ENCODE assay signal across 24 mouse cellular contexts in the genomic region with DNA sequence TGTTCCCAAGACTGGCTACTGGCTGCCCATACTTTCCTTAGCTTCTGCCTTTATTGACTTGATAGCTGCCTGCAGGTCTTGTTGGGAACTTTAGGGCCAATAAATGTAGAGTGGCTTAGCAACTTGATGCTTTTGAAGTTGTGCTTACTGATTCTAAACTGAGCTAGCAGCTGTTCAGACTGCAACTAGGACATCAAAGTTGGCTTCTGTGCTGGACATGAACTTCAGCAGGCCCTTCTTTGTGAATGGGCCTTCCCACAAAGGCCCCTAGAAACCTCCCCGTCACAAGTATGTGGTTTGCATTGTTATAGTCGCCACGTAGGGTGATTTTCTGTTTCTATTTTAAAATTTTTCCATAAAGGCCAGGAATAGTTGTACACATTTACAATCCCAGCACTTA. TPM values are rescaled to one million over a fixed set of nuclear protein-coding genes. Genes with fewer than 3 reads are reported as not detected.
A peak's percentile ranks its signal among the peaks of the same experiment; 100 is the strongest.
DNase-seq lines count a peak whose midpoint lies in the region; ATAC-seq and TF ChIP-seq lines count a peak whose summit lies in the region.
"Had no signal": no experiment of that assay in that cellular context is flagged by ENCODE, and none has a peak within 500 bp of the region (broad histone marks: within the 10 kb centered on the region; RNA-seq: fewer than 3 reads in every experiment).

No protein-coding gene starts in this region.

- peak overlapping the region; percentile 35 for H3K27ac ChIP-seq in gastrocnemius, adult 2 months
- H3K27ac ChIP-seq in heart, embryonic 16.5 days (ENCODE audit: low read length): peak overlapping the region; percentile 15; the same call in 1 of the 2 replicates
- no peak overlapping the region for H3K27ac ChIP-seq in heart, adult 2 months
- H3K27ac ChIP-seq in forebrain, embryonic 12.5 days: no peak overlapping the region
- H3K27ac ChIP-seq: embryonic facial prominence, embryonic 10.5 days; embryonic facial prominence, embryonic 12.5 days had no signal

- no peaks in the 10 kb centered on the region for H3K4me1 ChIP-seq in heart, embryonic 16.5 days (ENCODE audit: control insufficient read depth, insufficient read depth, low read length)
- no peaks in the 10 kb centered on the region for H3K4me1 ChIP-seq in heart, adult 2 months (ENCODE audit: control insufficient read depth, insufficient read depth, low read length)
- no peaks in the 10 kb centered on the region for H3K4me1 ChIP-seq in forebrain, embryonic 12.5 days
- H3K4me1 ChIP-seq: embryonic facial prominence, embryonic 10.5 days; embryonic facial prominence, embryonic 12.5 days had no signal

- H3K9ac ChIP-seq in heart, embryonic 16.5 days (ENCODE audit: low read length): no peak overlapping the region
- H3K9ac ChIP-seq in heart, adult 2 months (ENCODE audit: low read depth, low read length): no peak overlapping the region
- no peak overlapping the region for H3K9ac ChIP-seq in forebrain, embryonic 12.5 days
- H3K9ac ChIP-seq: embryonic facial prominence, embryonic 12.5 days; forebrain, postnatal 0 days had no signal

- intact Hi-C loops in gastrocnemius, adult 2 months (cut with DNase I): no loop called here
- intact Hi-C loops in gastrocnemius, postnatal 14 days (cut with DNase I; ENCODE audit: low total_unique reads): no loop called here
- intact Hi-C loops in heart, adult 2 months (cut with DNase I): no loop called here

- no peak overlapping the region for H3ac ChIP-seq in myocyte (ENCODE audit: control insufficient read depth, insufficient read length)

- no peaks in the 10 kb centered on the region for H3K9me3 ChIP-seq in heart, embryonic 16.5 days (replicated peaks; ENCODE audit: control insufficient read depth, low read length)
- H3K9me3 ChIP-seq in forebrain, embryonic 12.5 days: no peaks in the 10 kb centered on the region
- H3K9me3 ChIP-seq: embryonic facial prominence, embryonic 12.5 days had no signal

- TF ChIP-seq POLR2A in heart, adult 2 months (IDR thresholded peaks at IDR 0.05; ENCODE audit: insufficient read depth, low read depth, low read length): no peak
- TF ChIP-seq POLR2A in myocyte (IDR thresholded peaks at IDR 0.05; ENCODE audit: insufficient read length, low read depth): no peak

- no peak for ATAC-seq in heart, embryonic 16.5 days (replicated peaks; ENCODE audit: extremely low read depth, insufficient read depth, low FRiP score)
- no peak for ATAC-seq in forebrain, embryonic 12.5 days (ENCODE audit: low FRiP score)
- ATAC-seq: activated CD4-positive, CD25-positive, alpha-beta regulatory T cell, adult 4 months; CD4-positive, CD25-positive, alpha-beta regulatory T cell, adult 4 months; forebrain, embryonic 14.5 days; forebrain, postnatal 0 days; Patski had no signal

- no peak overlapping the region for H3K4me3 ChIP-seq in gastrocnemius, adult 2 months
- no peak overlapping the region for H3K4me3 ChIP-seq in heart, embryonic 16.5 days (ENCODE audit: low read length)
- no peak overlapping the region for H3K4me3 ChIP-seq in heart, adult 2 months
- H3K4me3 ChIP-seq in myocyte: no peak overlapping the region
- no peak overlapping the region for H3K4me3 ChIP-seq in forebrain, embryonic 12.5 days (replicated peaks)
- H3K4me3 ChIP-seq: embryonic facial prominence, embryonic 10.5 days; embryonic facial prominence, embryonic 12.5 days had no signal

- TF ChIP-seq CTCF in gastrocnemius, adult 2 months (IDR thresholded peaks at IDR 0.05): no peak
- no peak for TF ChIP-seq CTCF in heart, adult 2 months (IDR thresholded peaks at IDR 0.05)

- H3K4me2 ChIP-seq in heart, embryonic 16.5 days (ENCODE audit: low read depth, low read length): no peak overlapping the region
- H3K4me2 ChIP-seq in myocyte (ENCODE audit: low read depth): no peak overlapping the region
- no peak overlapping the region for H3K4me2 ChIP-seq in forebrain, embryonic 12.5 days
- H3K4me2 ChIP-seq: embryonic facial prominence, embryonic 12.5 days had no signal

- no peak for TF ChIP-seq EP300 in heart, adult 2 months (IDR thresholded peaks at IDR 0.05; ENCODE audit: insufficient read depth, low read depth, low read length)

- no peaks in the 10 kb centered on the region for H3K36me3 ChIP-seq in heart, embryonic 16.5 days (ENCODE audit: control insufficient read depth, insufficient read depth)
- H3K36me3 ChIP-seq in heart, adult 2 months (ENCODE audit: control insufficient read depth, insufficient read depth, low read length): no peaks in the 10 kb centered on the region
- H3K36me3 ChIP-seq in myocyte (ENCODE audit: control insufficient read depth, insufficient read depth): no peaks in the 10 kb centered on the region
- H3K36me3 ChIP-seq in forebrain, embryonic 12.5 days (replicated peaks): no peaks in the 10 kb centered on the region
- H3K36me3 ChIP-seq: embryonic facial prominence, embryonic 10.5 days; embryonic facial prominence, embryonic 12.5 days; G1E had no signal

- H3K27me3 ChIP-seq in heart, embryonic 16.5 days (ENCODE audit: control insufficient read depth, insufficient read depth, low read length): no peaks in the 10 kb centered on the region
- no peaks in the 10 kb centered on the region for H3K27me3 ChIP-seq in heart, adult 2 months (ENCODE audit: control insufficient read depth, insufficient read depth, low read length)
- H3K27me3 ChIP-seq in myocyte (ENCODE audit: control insufficient read depth, insufficient read depth, insufficient read length): no peaks in the 10 kb centered on the region
- H3K27me3 ChIP-seq in forebrain, embryonic 12.5 days: no peaks in the 10 kb centered on the region
- H3K27me3 ChIP-seq: CH12.LX; embryonic facial prominence, embryonic 12.5 days; Patski had no signal

- H3K79me2 ChIP-seq in heart, adult 2 months (replicated peaks; ENCODE audit: control insufficient read depth, insufficient read depth, low read length): 0 out of 2 replicates have a peak, but pooled peaks cover 2% of the 10 kb centered on the region
- no peaks in the 10 kb centered on the region for H3K79me2 ChIP-seq in myocyte (ENCODE audit: control insufficient read depth, insufficient read depth)

- 63% methylated on average over 3 of the region's 3 CpGs for WGBS in heart, embryonic 16.5 days
- 64% methylated on average over 3 of the region's 3 CpGs for WGBS in heart, adult 2 months
- 89% methylated on average over 3 of the region's 3 CpGs for WGBS in forebrain, embryonic 12.5 days

- DNase-seq in gastrocnemius, adult 2 months: no peak
- DNase-seq in gastrocnemius, postnatal 14 days: no peak
- DNase-seq in heart, adult 2 months: no peak
- DNase-seq: adrenal gland, adult 8-10 months; adrenal gland, postnatal 14 days; adrenal gland, postnatal 36 days; B cell, adult 2 months; cerebellum, adult 11-12 months; cerebellum, adult 2 months; cerebellum, adult 9-10 months; cerebellum, postnatal 10 days; cerebellum, postnatal 25 days; forebrain, postnatal 0 days had no signal

TF ChIP-seq in myocyte, 11 proteins besides CTCF, POLR2A, EP300 and RAD21:
- TF ChIP-seq MYOD1 (IDR thresholded peaks at IDR 0.05; ENCODE audit: control insufficient read depth in 1 of 3, insufficient read length in 2 of 3, low read depth in 2 of 3) (peak; percentile 7 to 44 (median 26)), POLR2AphosphoS2 (IDR thresholded peaks at IDR 0.05; ENCODE audit: insufficient read length, low read depth) (no peak), MAX (IDR thresholded peaks at IDR 0.05; ENCODE audit: low read depth) (no peak), TCF12 (IDR thresholded peaks at IDR 0.05; ENCODE audit: insufficient read depth, poor library complexity, severe bottlenecking) (no peak), SRF (IDR thresholded peaks at IDR 0.05; ENCODE audit: control insufficient read depth, insufficient read length, low read depth) (no peak), USF1 (IDR thresholded peaks at IDR 0.05; ENCODE audit: low read depth) (no peak), MYOG (IDR thresholded peaks at IDR 0.05; ENCODE audit: control insufficient read depth in 1 of 3, insufficient read depth in 1 of 3, insufficient read length in 2 of 3, low read depth in 2 of 3) (peak in 1 of 3 experiments; percentile 75), E2F4 (IDR thresholded peaks at IDR 0.05; ENCODE audit: insufficient read depth) (no peak), CEBPB (IDR thresholded peaks at IDR 0.05; ENCODE audit: insufficient read depth, poor library complexity, severe bottlenecking) (no peak), TCF3 (IDR thresholded peaks at IDR 0.05; ENCODE audit: insufficient read length, low read depth) (no peak), REST (IDR thresholded peaks at IDR 0.05; ENCODE audit: insufficient read depth, insufficient read length) (no peak)

RNA-seq across cellular contexts. Expression of a gene that starts 19.8 kb away (rescaled TPM):
- total RNA-seq in gastrocnemius, adult 2 months (2021): 10 to 100 TPM; 56.8 to 61.4 TPM
- total RNA-seq in gastrocnemius, postnatal 14 days (2021): 10 to 100 TPM; 54.1 to 54.3 TPM
- polyA plus RNA-seq in heart, embryonic 16.5 days (2015; fragmentation: Nextera tagmentation; extraction: Ambion mirVana): 69.8 and 71.1 TPM in 2 replicates
- 100 to 1,000 TPM in 1 of 2 experiments, 10 to 100 TPM in 1; 91.0 to 101 TPM for total RNA-seq in heart, adult 2 months (2021)
- polyA plus RNA-seq in heart, adult 2 months (2012; rRNA removed): 84.6 and 126 TPM in 2 replicates
- 144 TPM for polyA plus RNA-seq in myocyte (2012; fragmentation: generic; extraction: Trizol)
- 30.7 and 34.3 TPM in 2 replicates for polyA plus RNA-seq in forebrain, embryonic 12.5 days (2016; fragmentation: Nextera tagmentation; extraction: Ambion mirVana)

Comparison
In these comparisons a context has a peak if more than half of its experiments do, and no peak if none do; other contexts are left out.
1. H3K27ac ChIP-seq: peak in gastrocnemius, adult 2 months (single experiment) and heart, embryonic 16.5 days (single experiment); none in heart, adult 2 months (single experiment) and forebrain, embryonic 12.5 days (single experiment).